Mouse (Mus musculus): ENCODE data around the gene Prorsd1. TPM values are rescaled to one million over a fixed set of nuclear protein-coding genes. Genes with fewer than 3 reads are reported as not detected.

The Prorsd1 gene
- 0.36 and 0.50 TPM in 2 replicates for polyA plus RNA-seq (2012; rRNA removed; ENCODE audit: low replicate concordance)

GRCm38 (mm10) chr11:29514682-29515412 is at the start of gene Prorsd1:
Gene Prorsd1 (minus strand): TSS chr11:29515033.

GRCm38 (mm10) chr11:29547752-29548503 is 33.1 kb upstream of the Prorsd1 start, which contains the start of the genes Clhc1 and Rps27a:
Gene Clhc1 (plus strand): TSS chr11:29547950.
Gene Rps27a (minus strand): TSS chr11:29548109.

GRCm38 (mm10) chr11:29525988-29526794 is 11.4 kb upstream of the Prorsd1 start, which contains the start of gene Mtif2:
Gene Mtif2 (plus strand): TSS chr11:29526408.

Other genes with a start within 250 kb of the Prorsd1 start
- gene Ccdc88a, start 141.4 kb downstream of the Prorsd1 start, polyA plus RNA-seq (2012; rRNA removed; ENCODE audit: low replicate concordance), result 0.19 and 0.40 TPM in 2 replicates
- 2.7 and 3.1 TPM in 2 replicates for gene Mtif2, start 11.4 kb upstream of the Prorsd1 start, polyA plus RNA-seq (2012; rRNA removed; ENCODE audit: low replicate concordance)
- gene Clhc1, start 32.9 kb upstream of the Prorsd1 start, polyA plus RNA-seq (2012; rRNA removed; ENCODE audit: low replicate concordance), result not detected in 2 replicates
- gene Rps27a, start 33.1 kb upstream of the Prorsd1 start, polyA plus RNA-seq (2012; rRNA removed; ENCODE audit: low replicate concordance), result 9.0 and 11.9 TPM in 2 replicates
- 37.8 and 38.6 TPM in 2 replicates for gene Rtn4, start 177.9 kb upstream of the Prorsd1 start, polyA plus RNA-seq (2012; rRNA removed; ENCODE audit: low replicate concordance)

Measured in duodenum, adult 2 months (tissue).